Mouse (Mus musculus): ENCODE measurements at regions not wholly inside any gene's neighbourhood (a gene's known extent, or its start where the extent isn't known, plus 50 kb on each side); places are given as distances from the start of the nearest gene placed in this dataset.

GRCm38 (mm10) chr10:117533541-117534386, 95.5 kb upstream of the Cpm start:
- Histone ChIP-seq H3K4me2 (no peak overlapping the region), H3K27ac (no peak overlapping the region), H3K36me3 (no peaks in the 10 kb centered on the region), H3K9me3 (replicated peaks) (no peaks in the 10 kb centered on the region), H3K4me1 (replicated peaks) (no peaks in the 10 kb centered on the region), H3K27me3 (no peaks in the 10 kb centered on the region), H3K9ac (no peak overlapping the region), H3K4me3 (no peak overlapping the region)
- 69% methylated on average over 8 of the region's 8 CpGs for WGBS
- no peak for ATAC-seq (replicated peaks; ENCODE audit: insufficient number of reproducible peaks, insufficient read depth, low FRiP score, low read depth)

GRCm38 (mm10) chr10:117532750-117533540, 96.4 kb upstream of the Cpm start:
- H3K27me3 ChIP-seq: no peaks in the 10 kb centered on the region
- WGBS: 85% methylated on average over 1 of the region's 1 CpGs
- no peak overlapping the region for H3K27ac ChIP-seq
- no peak overlapping the region for H3K4me2 ChIP-seq
- no peaks in the 10 kb centered on the region for H3K9me3 ChIP-seq (replicated peaks)
- no peak overlapping the region for H3K9ac ChIP-seq
- ATAC-seq (replicated peaks; ENCODE audit: insufficient number of reproducible peaks, insufficient read depth, low FRiP score, low read depth): no peak
- H3K4me1 ChIP-seq (replicated peaks): no peaks in the 10 kb centered on the region
- H3K36me3 ChIP-seq: no peaks in the 10 kb centered on the region
- H3K4me3 ChIP-seq: no peak overlapping the region

GRCm38 (mm10) chr10:117531798-117532747, 97.2 kb upstream of the Cpm start:
- H3K4me1 ChIP-seq (replicated peaks): no peaks in the 10 kb centered on the region
- no peak overlapping the region for H3K9ac ChIP-seq
- no peak overlapping the region for H3K27ac ChIP-seq
- H3K27me3 ChIP-seq: no peaks in the 10 kb centered on the region
- no peaks in the 10 kb centered on the region for H3K36me3 ChIP-seq
- WGBS: 84% methylated on average over 17 of the region's 17 CpGs
- no peak overlapping the region for H3K4me3 ChIP-seq
- H3K4me2 ChIP-seq: no peak overlapping the region
- H3K9me3 ChIP-seq (replicated peaks): no peaks in the 10 kb centered on the region
- no peak for ATAC-seq (replicated peaks; ENCODE audit: insufficient number of reproducible peaks, insufficient read depth, low FRiP score, low read depth)

GRCm38 (mm10) chr10:117530859-117531602, 98.3 kb upstream of the Cpm start:
- Histone ChIP-seq H3K27ac (no peak overlapping the region), H3K9me3 (replicated peaks) (no peaks in the 10 kb centered on the region), H3K27me3 (no peaks in the 10 kb centered on the region), H3K4me2 (no peak overlapping the region), H3K9ac (no peak overlapping the region), H3K4me1 (replicated peaks) (no peaks in the 10 kb centered on the region), H3K36me3 (no peaks in the 10 kb centered on the region), H3K4me3 (no peak overlapping the region)
- 69% methylated on average over 10 of the region's 10 CpGs for WGBS
- no peak for ATAC-seq (replicated peaks; ENCODE audit: insufficient number of reproducible peaks, insufficient read depth, low FRiP score, low read depth)

GRCm38 (mm10) chr10:117530007-117530858, 99.1 kb upstream of the Cpm start:
- H3K4me2 ChIP-seq: no peak overlapping the region
- no peak overlapping the region for H3K4me3 ChIP-seq
- H3K27ac ChIP-seq: no peak overlapping the region
- no peaks in the 10 kb centered on the region for H3K27me3 ChIP-seq
- 75% methylated on average over 15 of the region's 15 CpGs for WGBS
- no peaks in the 10 kb centered on the region for H3K4me1 ChIP-seq (replicated peaks)
- H3K9ac ChIP-seq: no peak overlapping the region
- no peaks in the 10 kb centered on the region for H3K36me3 ChIP-seq
- no peaks in the 10 kb centered on the region for H3K9me3 ChIP-seq (replicated peaks)
- no peak for ATAC-seq (replicated peaks; ENCODE audit: insufficient number of reproducible peaks, insufficient read depth, low FRiP score, low read depth)

GRCm38 (mm10) chr10:117529269-117530006, 99.9 kb upstream of the Cpm start:
- no peak overlapping the region for H3K27ac ChIP-seq
- no peak overlapping the region for H3K4me3 ChIP-seq
- H3K9ac ChIP-seq: no peak overlapping the region
- no peak overlapping the region for H3K4me2 ChIP-seq
- H3K27me3 ChIP-seq: no peaks in the 10 kb centered on the region
- no peak for ATAC-seq (replicated peaks; ENCODE audit: insufficient number of reproducible peaks, insufficient read depth, low FRiP score, low read depth)
- 78% methylated on average over 7 of the region's 7 CpGs for WGBS
- H3K9me3 ChIP-seq (replicated peaks): no peaks in the 10 kb centered on the region
- no peaks in the 10 kb centered on the region for H3K36me3 ChIP-seq
- no peaks in the 10 kb centered on the region for H3K4me1 ChIP-seq (replicated peaks)

GRCm38 (mm10) chr10:117528575-117529268, 100.6 kb upstream of the Cpm start:
- H3K4me2 ChIP-seq: no peak overlapping the region

GRCm38 (mm10) chr10:117527979-117528378, 101.3 kb upstream of the Cpm start:
- no peak overlapping the region for H3K27ac ChIP-seq
- ATAC-seq (replicated peaks; ENCODE audit: insufficient number of reproducible peaks, insufficient read depth, low FRiP score, low read depth): no peak
- H3K36me3 ChIP-seq: no peaks in the 10 kb centered on the region
- no peak overlapping the region for H3K4me2 ChIP-seq
- no peaks in the 10 kb centered on the region for H3K27me3 ChIP-seq
- no peaks in the 10 kb centered on the region for H3K4me1 ChIP-seq (replicated peaks)
- H3K9me3 ChIP-seq (replicated peaks): no peaks in the 10 kb centered on the region
- WGBS: 86% methylated on average over 6 of the region's 6 CpGs
- no peak overlapping the region for H3K9ac ChIP-seq
- no peak overlapping the region for H3K4me3 ChIP-seq

More at GRCm38 (mm10) chr10:117528575-117529268, 100.6 kb upstream of the Cpm start:
- ATAC-seq (replicated peaks; ENCODE audit: insufficient number of reproducible peaks, insufficient read depth, low FRiP score, low read depth): no peak
- no peak overlapping the region for H3K27ac ChIP-seq
- no peak overlapping the region for H3K4me3 ChIP-seq
- no peaks in the 10 kb centered on the region for H3K27me3 ChIP-seq
- WGBS: 83% methylated on average over 8 of the region's 8 CpGs
- no peaks in the 10 kb centered on the region for H3K4me1 ChIP-seq (replicated peaks)
- H3K36me3 ChIP-seq: no peaks in the 10 kb centered on the region
- H3K9ac ChIP-seq: no peak overlapping the region
- H3K9me3 ChIP-seq (replicated peaks): no peaks in the 10 kb centered on the region

GRCm38 (mm10) chr10:117527243-117527642, 102.1 kb upstream of the Cpm start:
- 81% methylated on average over 5 of the region's 5 CpGs for WGBS
- no peaks in the 10 kb centered on the region for H3K27me3 ChIP-seq
- H3K4me1 ChIP-seq (replicated peaks): no peaks in the 10 kb centered on the region
- H3K4me3 ChIP-seq: no peak overlapping the region
- H3K9me3 ChIP-seq (replicated peaks): no peaks in the 10 kb centered on the region
- no peak overlapping the region for H3K4me2 ChIP-seq
- ATAC-seq (replicated peaks; ENCODE audit: insufficient number of reproducible peaks, insufficient read depth, low FRiP score, low read depth): no peak
- H3K27ac ChIP-seq: no peak overlapping the region
- H3K9ac ChIP-seq: no peak overlapping the region
- no peaks in the 10 kb centered on the region for H3K36me3 ChIP-seq
